Mouse (Mus musculus) erythroblast, embryonic 14.5 days (primary cell): Measurements from ENCODE around the gene Tbc1d24. TPM values are rescaled to one million over a fixed set of nuclear protein-coding genes. Genes with fewer than 3 reads are reported as not detected.

ENCODE experiments used
- H3K27me3 ChIP-seq: 2 replicates; pipeline ENCODE4 v1.6.1; 2012; ENCODE audit warnings: inconsistent platforms; ENCODE audit not compliant: control insufficient read depth
- H3K36me3 ChIP-seq: 2 replicates; pipeline ENCODE4 v1.6.1; 2012; ENCODE audit warnings: mild to moderate bottlenecking, inconsistent platforms; ENCODE audit not compliant: control insufficient read depth
- H3K4me1 ChIP-seq: 2 replicates; pipeline ENCODE4 v1.6.1; 2012; ENCODE audit warnings: inconsistent platforms; ENCODE audit not compliant: control insufficient read depth
- H3K4me3 ChIP-seq: replicated peaks from 2 replicates; pipeline ENCODE3; 2012; ENCODE audit warnings: moderate library complexity, mild to moderate bottlenecking, inconsistent platforms
- H3K9me3 ChIP-seq: 2 replicates; pipeline ENCODE4 v1.6.1; 2012; ENCODE audit warnings: low read length, inconsistent platforms, mixed read lengths; ENCODE audit not compliant: control insufficient read depth
- GATA1 ChIP-seq: IDR thresholded peaks from 2 replicates; pipeline ENCODE4 v1.6.1; 2012; ENCODE audit warnings: low read length, inconsistent platforms, mixed read lengths
- TAL1 ChIP-seq: IDR thresholded peaks from 3 replicates; pipeline ENCODE4 v1.6.1; 2012; ENCODE audit warnings: low read length, inconsistent platforms, mixed read lengths
- polyA plus RNA-seq: library from polyadenylated mRNA; stranded (reverse); fragments of >175 nt; gene quantifications from 2 replicates; pipeline ENCODE4 v1.2.3, GENCODE M21; 2012

Tbc1d24 gene
- polyA plus RNA-seq, 1 experiment, result 0.61 TPM

GRCm38 (mm10) chr17:24212441-24213018 lies 7.2 kb upstream of the Tbc1d24 start:
- TF ChIP-seq GATA1 (no peak), TAL1 (no peak)
- H3K9me3 ChIP-seq, result no peaks in the 10 kb centered on the region
- peaks cover 78% of the 10 kb centered on the region for H3K4me1 ChIP-seq
- peaks cover 48% of the 10 kb centered on the region for H3K36me3 ChIP-seq
- peaks cover 13% of the 10 kb centered on the region for H3K27me3 ChIP-seq
- peak overlapping the region; percentile 70 for H3K4me3 ChIP-seq

GRCm38 (mm10) chr17:24211631-24212440 lies 6.5 kb upstream of the Tbc1d24 start:
- H3K36me3 ChIP-seq, result peaks cover 47% of the 10 kb centered on the region
- H3K4me1 ChIP-seq, result peaks cover 81% of the 10 kb centered on the region
- H3K4me3 ChIP-seq, result peak overlapping the region; percentile 70

GRCm38 (mm10) chr17:24210591-24210990 lies 5.2 kb upstream of the Tbc1d24 start:
- Histone ChIP-seq H3K9me3 (no peaks in the 10 kb centered on the region), H3K4me3 (peak overlapping the region; percentile 78), H3K27me3 (peaks cover 13% of the 10 kb centered on the region), H3K4me1 (peaks cover 81% of the 10 kb centered on the region), H3K36me3 (peaks cover 35% of the 10 kb centered on the region)
- TF ChIP-seq GATA1, result no peak
- TF ChIP-seq TAL1, result no peak

More at GRCm38 (mm10) chr17:24211631-24212440, 6.5 kb upstream of the Tbc1d24 start:
- TF ChIP-seq TAL1 (no peak), GATA1 (no peak)
- Histone ChIP-seq H3K9me3 (no peaks in the 10 kb centered on the region), H3K27me3 (peaks cover 13% of the 10 kb centered on the region)

- peaks cover 87% of the 10 kb centered on the region for H3K4me1 ChIP-seq
- no peaks in the 10 kb centered on the region for H3K9me3 ChIP-seq
- peak overlapping the region; percentile 78 for H3K4me3 ChIP-seq
- peaks cover 13% of the 10 kb centered on the region for H3K27me3 ChIP-seq
- TF ChIP-seq TAL1 (no peak), GATA1 (peak; percentile 49; the same call in 1 of the 2 replicates)
- peaks cover 29% of the 10 kb centered on the region for H3K36me3 ChIP-seq
These were observed 4.5 kb upstream of the Tbc1d24 start for GRCm38 (mm10) chr17:24209916-24210240.

- Histone ChIP-seq H3K36me3 (peaks cover 30% of the 10 kb centered on the region), H3K4me1 (peaks cover 91% of the 10 kb centered on the region), H3K27me3 (peaks cover 13% of the 10 kb centered on the region), H3K4me3 (peak within 1 kb of the TSS; percentile 78), H3K9me3 (no peaks in the 10 kb centered on the region)
- TF ChIP-seq GATA1, result peak; percentile 51
- TF ChIP-seq TAL1, result peak; percentile 79
These were observed 3.9 kb upstream of the Tbc1d24 start, which contains the start of gene Ntn3 for GRCm38 (mm10) chr17:24209043-24209915. TSS of gene Ntn3 (minus strand) at chr17:24209531.

GRCm38 (mm10) chr17:24208641-24209042 lies 3.3 kb upstream of the Tbc1d24 start:
- Histone ChIP-seq H3K4me3 (peak overlapping the region; percentile 78), H3K9me3 (no peaks in the 10 kb centered on the region), H3K27me3 (peaks cover 13% of the 10 kb centered on the region), H3K36me3 (peaks cover 31% of the 10 kb centered on the region), H3K4me1 (peaks cover 98% of the 10 kb centered on the region)
- TF ChIP-seq GATA1 (no peak), TAL1 (no peak)

- no peak for TF ChIP-seq GATA1
- TF ChIP-seq TAL1, result no peak
- Histone ChIP-seq H3K4me1 (peaks cover 100% of the 10 kb centered on the region), H3K27me3 (peaks cover 13% of the 10 kb centered on the region), H3K4me3 (peak overlapping the region; percentile 78), H3K9me3 (no peaks in the 10 kb centered on the region), H3K36me3 (peaks cover 31% of the 10 kb centered on the region)
These were observed 2.6 kb upstream of the Tbc1d24 start for GRCm38 (mm10) chr17:24207768-24208640.
